Mouse (Mus musculus): Measurements from ENCODE around the gene Gls2.

Gene Gls2

GRCm38 (mm10) chr10:128231697-128232419 lies 37.6 kb downstream of the Gls2 start, which contains the start of gene Timeless:
Gene Timeless, plus strand, starts transcription at chr10:128232065.
- peak; percentile 69 for ATAC-seq (ENCODE audit: low TSS enrichment)

- peak; percentile 69 for ATAC-seq (ENCODE audit: low TSS enrichment)
Observed at GRCm38 (mm10) chr10:128232420-128232985, 38.2 kb downstream of the Gls2 start.

GRCm38 (mm10) chr10:128236321-128236720 lies 42.1 kb downstream of the Gls2 start:
- no peak for ATAC-seq (ENCODE audit: low TSS enrichment)

- peak; percentile 84 for ATAC-seq (ENCODE audit: low TSS enrichment)
Observed at GRCm38 (mm10) chr10:128237807-128238480, 43.7 kb downstream of the Gls2 start.

DNA sequence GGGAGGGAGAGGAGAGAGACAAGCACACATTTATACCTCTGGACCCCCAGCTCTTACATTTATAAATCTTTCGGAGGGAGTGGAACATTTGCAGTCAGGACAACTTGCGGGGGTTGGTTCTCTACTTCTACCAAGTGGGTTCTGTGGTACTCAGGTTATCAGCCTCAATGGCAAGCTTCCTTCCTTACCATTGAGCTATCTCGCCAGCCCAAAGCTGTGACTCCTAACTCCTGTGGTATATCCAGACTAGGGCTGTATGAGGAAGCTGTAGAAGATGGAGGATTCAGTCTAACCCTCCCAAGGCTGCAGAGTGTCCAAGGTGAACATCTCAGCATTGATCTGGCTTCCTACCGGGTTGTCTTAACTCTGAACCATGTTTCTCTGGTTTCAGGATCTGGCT lies 44.9 kb downstream of the Gls2 start:
- no peak for ATAC-seq (ENCODE audit: low TSS enrichment)

DNA sequence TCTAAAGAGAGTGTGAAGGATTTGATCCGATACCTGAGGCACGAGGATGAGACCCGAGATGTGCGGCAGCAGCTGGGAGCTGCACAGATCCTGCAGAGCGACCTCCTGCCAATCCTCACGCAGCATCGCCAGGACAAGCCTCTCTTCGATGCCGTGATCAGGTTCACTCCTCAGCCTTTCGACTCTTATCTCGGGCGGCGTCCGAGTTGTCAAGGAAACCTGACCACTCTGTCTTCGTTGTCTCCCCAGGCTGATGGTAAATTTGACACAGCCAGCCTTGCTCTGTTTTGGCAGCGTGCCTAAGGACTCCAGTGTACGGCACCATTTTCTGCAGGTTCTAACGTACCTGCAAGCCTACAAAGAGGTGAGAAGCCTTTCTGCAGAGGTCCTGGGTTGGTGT lies 45.9 kb downstream of the Gls2 start:
- no peak for ATAC-seq (ENCODE audit: low TSS enrichment)

DNA sequence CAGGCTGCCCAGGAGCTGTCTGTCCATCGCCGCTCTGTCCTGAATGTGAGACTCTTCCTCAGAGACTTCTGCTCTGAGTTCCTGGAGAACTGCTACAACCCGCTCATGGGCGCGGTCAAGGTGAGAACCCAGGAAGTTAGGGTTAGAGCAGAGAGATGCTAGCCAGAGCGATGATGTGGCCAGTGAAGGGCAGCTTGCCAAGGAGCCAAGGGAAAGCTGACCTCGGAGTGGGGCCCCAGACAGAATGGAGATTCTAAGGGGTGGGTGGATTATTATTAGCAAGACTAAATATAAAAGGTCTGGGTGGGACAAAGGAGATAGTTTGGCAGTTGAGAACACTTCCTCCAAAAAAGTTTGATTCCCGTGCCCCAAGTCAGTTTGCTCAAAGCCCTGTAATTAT lies 49.0 kb downstream of the Gls2 start:
- no peak for ATAC-seq (ENCODE audit: low TSS enrichment)

DNA sequence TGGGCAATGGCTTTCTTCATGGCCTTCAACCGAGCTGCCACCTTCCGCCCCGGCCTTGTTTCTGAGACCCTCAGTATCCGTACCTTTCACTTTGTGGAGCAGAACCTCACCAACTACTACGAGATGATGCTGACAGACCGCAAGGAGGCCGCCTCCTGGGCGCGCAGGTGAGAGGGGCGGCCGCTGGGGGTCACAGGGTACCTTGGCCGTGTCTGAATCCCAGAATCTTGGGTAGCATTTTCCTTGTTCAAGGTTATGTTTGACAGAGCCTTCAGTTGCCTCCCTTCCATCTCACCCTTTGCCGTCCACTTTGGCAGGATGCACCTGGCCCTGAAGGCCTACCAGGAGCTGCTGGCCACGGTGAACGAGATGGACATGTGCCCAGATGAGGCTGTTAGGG lies 49.9 kb downstream of the Gls2 start:
- no peak for ATAC-seq (ENCODE audit: low TSS enrichment)

DNA sequence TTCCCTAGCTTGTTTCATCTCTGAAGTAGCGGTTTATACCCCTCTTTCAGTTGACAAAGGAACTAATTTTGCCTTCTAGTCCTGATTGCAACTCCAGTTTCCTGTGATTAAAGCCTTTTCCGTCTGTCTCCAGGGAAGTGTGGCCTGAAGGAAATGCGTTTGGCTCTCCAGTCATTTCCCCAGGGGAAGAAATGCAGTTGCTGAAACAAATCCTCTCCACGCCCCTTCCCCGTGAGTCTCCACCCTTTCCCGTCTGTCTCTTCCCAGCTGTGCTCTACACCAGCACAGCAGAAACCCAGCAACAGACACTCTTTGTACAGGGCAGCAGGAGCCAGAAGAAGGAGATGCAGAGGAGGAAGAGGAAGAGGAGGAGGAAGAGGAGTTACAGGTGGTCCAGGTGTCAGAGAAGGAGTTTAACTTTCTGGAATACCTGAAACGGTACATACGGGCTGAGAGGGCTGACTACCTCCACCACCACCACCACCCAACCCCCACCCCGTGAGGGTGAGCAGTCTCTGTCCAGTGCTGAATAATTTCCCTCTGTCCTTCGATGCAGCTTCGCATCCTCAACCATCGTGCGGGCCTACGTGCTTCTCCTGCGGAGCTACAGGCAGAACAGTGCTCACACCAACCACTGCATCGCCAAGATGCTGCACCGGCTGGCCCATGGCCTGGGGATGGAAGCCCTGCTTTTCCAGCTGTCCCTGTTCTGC lies 52.9 kb downstream of the Gls2 start:
- ATAC-seq (ENCODE audit: low TSS enrichment) = no peak

DNA sequence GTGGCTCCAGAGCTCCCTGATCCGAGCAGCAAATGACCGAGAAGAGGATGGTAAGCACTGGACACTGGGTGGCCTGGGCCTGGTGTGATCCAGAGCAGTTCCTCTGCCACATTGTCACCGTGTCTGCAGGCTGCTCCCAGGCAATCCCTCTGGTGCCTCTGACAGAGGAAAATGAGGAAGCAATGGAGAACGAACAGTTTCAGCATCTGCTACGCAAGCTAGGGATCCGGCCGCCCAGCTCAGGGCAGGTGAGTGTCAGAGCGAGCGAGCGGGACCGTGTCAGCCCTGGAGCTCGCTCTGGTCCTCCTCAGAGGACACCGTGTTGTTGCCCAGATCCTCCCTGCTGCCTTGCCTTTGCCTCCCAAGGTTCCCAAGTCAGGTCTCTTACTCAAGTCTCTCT lies 56.3 kb downstream of the Gls2 start:
- no peak for ATAC-seq (ENCODE audit: low TSS enrichment)

- no peak for ATAC-seq (ENCODE audit: low TSS enrichment)
Observed at GRCm38 (mm10) chr10:128253677-128254255, 59.5 kb downstream of the Gls2 start, which contains the start of gene Apon. Gene Apon, plus strand, starts transcription at chr10:128254096.

- ATAC-seq (ENCODE audit: low TSS enrichment) = no peak
Observed at GRCm38 (mm10) chr10:128255925-128256324, 61.7 kb downstream of the Gls2 start.

- no peak for ATAC-seq (ENCODE audit: low TSS enrichment)
Observed at GRCm38 (mm10) chr10:128256328-128256727, 62.1 kb downstream of the Gls2 start.

DNA sequence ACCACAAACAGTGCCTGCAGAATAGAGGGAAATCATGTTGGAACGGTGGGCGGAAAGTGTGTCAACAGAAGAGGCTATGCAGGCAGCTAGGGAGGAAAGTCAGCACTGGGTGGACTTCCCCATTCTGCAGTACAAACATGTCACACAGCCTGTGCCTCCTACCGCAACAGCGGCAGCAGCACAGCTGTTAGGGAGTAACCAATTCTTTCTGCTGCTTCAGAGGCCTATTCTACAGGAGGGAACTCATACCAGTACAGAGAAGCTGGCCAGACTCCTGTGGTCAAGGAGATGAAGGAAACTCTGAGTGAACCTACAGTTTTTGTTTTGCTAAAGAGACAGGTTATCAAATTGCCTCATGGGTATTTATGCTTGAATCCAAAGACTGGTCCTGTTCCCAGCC lies 64.7 kb downstream of the Gls2 start:
- peak; percentile 34; the same call in 1 of the 2 replicates for ATAC-seq (ENCODE audit: low TSS enrichment)

All from frontal cortex, adult (tissue).